Mouse (Mus musculus): ENCODE results near the gene Nol10. TPM values are rescaled to one million over a fixed set of nuclear protein-coding genes. Genes with fewer than 3 reads are reported as not detected.

Gene Nol10
- total RNA-seq, 1 experiment: 22.3 TPM

DNA sequence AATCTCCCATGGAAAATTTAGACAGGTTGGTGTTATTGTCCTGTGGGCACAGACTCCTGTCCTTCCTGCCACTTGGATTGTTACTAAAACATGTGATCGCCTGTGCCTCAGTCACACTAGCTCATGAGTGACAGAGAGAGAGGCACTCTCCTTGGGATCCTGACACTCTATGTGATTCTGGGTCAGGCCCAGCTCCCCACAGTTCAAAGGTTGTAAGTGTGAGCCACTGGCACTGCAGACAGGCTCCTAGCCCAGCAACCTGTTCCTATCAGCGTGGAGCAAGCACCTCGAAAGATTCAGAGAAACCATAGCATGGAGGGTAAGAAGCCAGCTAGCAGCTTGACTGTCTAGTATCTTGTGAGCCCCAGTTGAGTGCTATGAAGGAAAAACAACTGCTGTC, 124.9 kb downstream of the Nol10 start:
- Histone ChIP-seq H3K4me3 (ENCODE audit: insufficient read depth in 1 of 2, low read depth in 1 of 2, low read length in 2 of 2, poor library complexity in 1 of 2, severe bottlenecking in 1 of 2) (no peak overlapping the region), H3K9ac (ENCODE audit: insufficient read depth, low read depth, low read length, poor library complexity, severe bottlenecking) (no peak overlapping the region), H3K36me3 (ENCODE audit: control insufficient read depth, insufficient read depth, low read length, poor library complexity, severe bottlenecking) (no peaks in the 10 kb centered on the region), H3K4me1 (ENCODE audit: control insufficient read depth in 2 of 2, insufficient read depth in 2 of 2, low read length in 2 of 2, poor library complexity in 1 of 2) (peaks cover 0 to 4% of the 10 kb centered on the region in 2 experiments; a peak in 1 of 4 replicates), H3K27ac (ENCODE audit: insufficient read depth, low read depth, low read length, poor library complexity, severe bottlenecking) (no peak overlapping the region), H3K9me3 (ENCODE audit: control insufficient read depth, insufficient read depth, low read depth, low read length) (no peaks in the 10 kb centered on the region)
- no peak for DNase-seq (ENCODE audit: low read depth, low spot score)
- TF ChIP-seq HCFC1 (IDR thresholded peaks at IDR 0.05; ENCODE audit: borderline replicate concordance, insufficient read depth, low read length) (no peak), MAFK (IDR thresholded peaks at IDR 0.05; ENCODE audit: insufficient read depth, low read depth, low read length) (no peak), CHD2 (IDR thresholded peaks at IDR 0.05; ENCODE audit: low read depth, low read length) (no peak), ZNF384 (IDR thresholded peaks at IDR 0.05; ENCODE audit: low read depth, low read length) (no peak), ZC3H11A (IDR thresholded peaks at IDR 0.05; ENCODE audit: borderline replicate concordance, low read depth, low read length) (no peak)
- in situ Hi-C loops (cut with MboI; ENCODE audit: low sequenced_read_pairs in 2 of 2, unreplicated experiment in 2 of 2): no loop called here

DNA sequence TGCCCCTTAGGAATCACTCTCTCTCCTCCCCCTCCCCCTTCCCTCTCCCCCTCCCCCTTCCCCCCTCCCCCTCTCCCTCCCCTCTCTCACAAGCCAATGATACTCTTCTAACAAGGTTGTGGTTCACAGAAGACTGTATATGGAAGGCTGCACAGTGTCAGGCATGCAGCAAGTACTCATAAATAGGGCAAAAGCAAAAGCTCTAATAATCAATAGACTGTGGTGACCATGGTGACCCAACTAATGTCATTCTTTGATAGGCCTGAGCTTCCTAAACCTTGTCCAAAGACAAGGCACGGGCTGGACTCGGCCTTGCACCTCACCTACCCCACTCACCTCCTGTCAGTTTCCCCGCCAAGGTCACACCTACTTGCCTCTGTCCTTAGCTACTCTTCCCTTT, 125.6 kb downstream of the Nol10 start:
- Histone ChIP-seq H3K36me3 (ENCODE audit: control insufficient read depth, insufficient read depth, low read length, poor library complexity, severe bottlenecking) (no peaks in the 10 kb centered on the region), H3K9me3 (ENCODE audit: control insufficient read depth, insufficient read depth, low read depth, low read length) (no peaks in the 10 kb centered on the region), H3K4me3 (ENCODE audit: insufficient read depth in 1 of 2, low read depth in 1 of 2, low read length in 2 of 2, poor library complexity in 1 of 2, severe bottlenecking in 1 of 2) (no peak overlapping the region), H3K9ac (ENCODE audit: insufficient read depth, low read depth, low read length, poor library complexity, severe bottlenecking) (no peak overlapping the region), H3K27ac (ENCODE audit: insufficient read depth, low read depth, low read length, poor library complexity, severe bottlenecking) (no peak overlapping the region), H3K4me1 (ENCODE audit: control insufficient read depth in 2 of 2, insufficient read depth in 2 of 2, low read length in 2 of 2, poor library complexity in 1 of 2) (0 out of 4 replicates have a peak, but pooled peaks cover 0 to 2% of the 10 kb centered on the region in 2 experiments)
- DNase-seq (ENCODE audit: low read depth, low spot score): no peak
- TF ChIP-seq ZNF384 (IDR thresholded peaks at IDR 0.05; ENCODE audit: low read depth, low read length) (no peak), HCFC1 (IDR thresholded peaks at IDR 0.05; ENCODE audit: borderline replicate concordance, insufficient read depth, low read length) (no peak), CHD2 (IDR thresholded peaks at IDR 0.05; ENCODE audit: low read depth, low read length) (no peak), MAFK (IDR thresholded peaks at IDR 0.05; ENCODE audit: insufficient read depth, low read depth, low read length) (no peak), ZC3H11A (IDR thresholded peaks at IDR 0.05; ENCODE audit: borderline replicate concordance, low read depth, low read length) (no peak)
- in situ Hi-C loops (cut with MboI; ENCODE audit: low sequenced_read_pairs in 2 of 2, unreplicated experiment in 2 of 2): no loop called here

DNA sequence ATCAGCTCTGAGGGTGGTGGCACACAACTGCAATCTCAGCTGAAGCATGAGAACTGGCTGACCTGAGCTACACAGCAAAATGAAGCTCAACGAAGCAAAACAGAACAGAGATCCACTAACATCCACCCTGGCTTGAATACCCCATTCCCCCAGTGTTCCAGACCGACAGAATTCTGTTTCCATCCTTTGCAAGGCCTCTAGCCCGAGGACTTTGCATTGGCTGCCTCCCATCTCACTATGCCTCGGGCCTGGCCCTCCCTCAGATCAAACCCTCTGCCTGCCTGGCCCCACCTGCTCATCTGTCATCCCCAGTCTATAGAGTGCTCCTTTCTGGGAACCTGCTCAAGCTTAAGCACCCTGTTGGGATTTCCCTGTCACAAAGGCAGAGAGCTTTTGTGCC, 126.4 kb downstream of the Nol10 start:
- no peaks in the 10 kb centered on the region for H3K36me3 ChIP-seq (ENCODE audit: control insufficient read depth, insufficient read depth, low read length, poor library complexity, severe bottlenecking)
- no peak for DNase-seq (ENCODE audit: low read depth, low spot score)
- H3K9ac ChIP-seq (ENCODE audit: insufficient read depth, low read depth, low read length, poor library complexity, severe bottlenecking): no peak overlapping the region
- in situ Hi-C loops (cut with MboI; ENCODE audit: low sequenced_read_pairs in 2 of 2, unreplicated experiment in 2 of 2): no loop called here
- 0 out of 4 replicates have a peak, but pooled peaks cover 0 to under 1% of the 10 kb centered on the region in 2 experiments for H3K4me1 ChIP-seq (ENCODE audit: control insufficient read depth in 2 of 2, insufficient read depth in 2 of 2, low read length in 2 of 2, poor library complexity in 1 of 2)
- H3K27ac ChIP-seq (ENCODE audit: insufficient read depth, low read depth, low read length, poor library complexity, severe bottlenecking): no peak overlapping the region
- no peak for TF ChIP-seq ZC3H11A (IDR thresholded peaks at IDR 0.05; ENCODE audit: borderline replicate concordance, low read depth, low read length)
- TF ChIP-seq CHD2 (IDR thresholded peaks at IDR 0.05; ENCODE audit: low read depth, low read length): no peak
- no peak for TF ChIP-seq HCFC1 (IDR thresholded peaks at IDR 0.05; ENCODE audit: borderline replicate concordance, insufficient read depth, low read length)
- TF ChIP-seq MAFK (IDR thresholded peaks at IDR 0.05; ENCODE audit: insufficient read depth, low read depth, low read length): no peak
- no peak for TF ChIP-seq ZNF384 (IDR thresholded peaks at IDR 0.05; ENCODE audit: low read depth, low read length)
- no peaks in the 10 kb centered on the region for H3K9me3 ChIP-seq (ENCODE audit: control insufficient read depth, insufficient read depth, low read depth, low read length)
- H3K4me3 ChIP-seq (ENCODE audit: insufficient read depth in 1 of 2, low read depth in 1 of 2, low read length in 2 of 2, poor library complexity in 1 of 2, severe bottlenecking in 1 of 2): no peak overlapping the region

DNA sequence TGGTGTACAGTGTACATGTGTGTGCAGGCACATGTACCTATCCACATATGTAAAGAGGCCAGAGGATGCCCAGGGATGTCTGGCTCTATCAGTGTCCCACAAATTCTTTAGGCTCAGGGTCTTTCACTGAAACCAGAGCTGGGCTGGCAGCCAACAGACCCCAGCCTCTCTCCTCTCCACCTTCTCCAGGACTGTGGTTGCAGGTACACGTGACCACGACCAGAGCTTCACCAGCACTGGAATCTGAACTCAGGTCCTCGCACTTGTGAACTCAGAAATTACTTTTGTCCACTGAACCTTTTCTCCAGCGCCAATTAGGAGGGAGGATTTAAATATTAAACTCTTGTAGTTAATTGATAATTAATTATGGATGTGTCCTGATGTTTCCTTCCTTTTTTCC, 126.9 kb downstream of the Nol10 start:
- no peak for DNase-seq (ENCODE audit: low read depth, low spot score)
- Histone ChIP-seq H3K4me3 (ENCODE audit: insufficient read depth in 1 of 2, low read depth in 1 of 2, low read length in 2 of 2, poor library complexity in 1 of 2, severe bottlenecking in 1 of 2) (no peak overlapping the region), H3K9ac (ENCODE audit: insufficient read depth, low read depth, low read length, poor library complexity, severe bottlenecking) (no peak overlapping the region), H3K27ac (ENCODE audit: insufficient read depth, low read depth, low read length, poor library complexity, severe bottlenecking) (no peak overlapping the region), H3K4me1 (ENCODE audit: control insufficient read depth in 2 of 2, insufficient read depth in 2 of 2, low read length in 2 of 2, poor library complexity in 1 of 2) (no peaks in the 10 kb centered on the region), H3K36me3 (ENCODE audit: control insufficient read depth, insufficient read depth, low read length, poor library complexity, severe bottlenecking) (no peaks in the 10 kb centered on the region), H3K9me3 (ENCODE audit: control insufficient read depth, insufficient read depth, low read depth, low read length) (no peaks in the 10 kb centered on the region)
- in situ Hi-C loops (cut with MboI; ENCODE audit: low sequenced_read_pairs in 2 of 2, unreplicated experiment in 2 of 2): no loop called here
- TF ChIP-seq MAFK (IDR thresholded peaks at IDR 0.05; ENCODE audit: insufficient read depth, low read depth, low read length) (no peak), HCFC1 (IDR thresholded peaks at IDR 0.05; ENCODE audit: borderline replicate concordance, insufficient read depth, low read length) (no peak), ZC3H11A (IDR thresholded peaks at IDR 0.05; ENCODE audit: borderline replicate concordance, low read depth, low read length) (no peak), ZNF384 (IDR thresholded peaks at IDR 0.05; ENCODE audit: low read depth, low read length) (no peak), CHD2 (IDR thresholded peaks at IDR 0.05; ENCODE audit: low read depth, low read length) (no peak)

DNA sequence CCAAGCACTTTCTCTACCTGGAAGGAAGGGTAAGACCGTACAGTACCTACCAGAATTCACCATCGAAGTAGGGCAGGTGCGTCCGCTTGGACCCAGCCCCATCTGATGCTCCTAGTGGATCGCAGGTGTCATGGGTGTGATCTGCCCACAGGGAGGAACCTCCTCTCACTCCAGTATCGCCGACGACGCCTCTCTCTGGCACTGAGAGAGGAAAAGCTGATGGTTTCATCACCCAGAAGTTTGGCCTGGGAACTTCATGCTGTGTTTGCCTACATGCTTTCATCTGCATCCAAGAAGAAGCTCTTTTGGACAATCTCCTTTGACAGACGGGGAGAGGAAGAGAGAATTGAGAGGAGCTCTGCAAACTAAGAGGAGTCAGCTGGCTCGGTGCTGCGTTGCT, 129.9 kb downstream of the Nol10 start:
- TF ChIP-seq ZC3H11A (IDR thresholded peaks at IDR 0.05; ENCODE audit: borderline replicate concordance, low read depth, low read length) (no peak), HCFC1 (IDR thresholded peaks at IDR 0.05; ENCODE audit: borderline replicate concordance, insufficient read depth, low read length) (no peak), ZNF384 (IDR thresholded peaks at IDR 0.05; ENCODE audit: low read depth, low read length) (no peak), MAFK (IDR thresholded peaks at IDR 0.05; ENCODE audit: insufficient read depth, low read depth, low read length) (no peak)
- Histone ChIP-seq H3K9me3 (ENCODE audit: control insufficient read depth, insufficient read depth, low read depth, low read length) (no peaks in the 10 kb centered on the region), H3K36me3 (ENCODE audit: control insufficient read depth, insufficient read depth, low read length, poor library complexity, severe bottlenecking) (no peaks in the 10 kb centered on the region), H3K4me1 (ENCODE audit: control insufficient read depth in 2 of 2, insufficient read depth in 2 of 2, low read length in 2 of 2, poor library complexity in 1 of 2) (0 out of 4 replicates have a peak, but pooled peaks cover 0 to under 1% of the 10 kb centered on the region in 2 experiments), H3K9ac (ENCODE audit: insufficient read depth, low read depth, low read length, poor library complexity, severe bottlenecking) (no peak overlapping the region), H3K4me3 (ENCODE audit: insufficient read depth in 1 of 2, low read depth in 1 of 2, low read length in 2 of 2, poor library complexity in 1 of 2, severe bottlenecking in 1 of 2) (no peak overlapping the region), H3K27ac (ENCODE audit: insufficient read depth, low read depth, low read length, poor library complexity, severe bottlenecking) (no peak overlapping the region)
- in situ Hi-C loops (cut with MboI; ENCODE audit: low sequenced_read_pairs in 2 of 2, unreplicated experiment in 2 of 2): no loop called here
- no peak for DNase-seq (ENCODE audit: low read depth, low spot score)

All from ES-E14 (cell line).